Mouse (Mus musculus) kidney, adult 18-20 months (tissue): ENCODE results near the gene Mybl2.

Source experiments
- DNase-seq: peaks from one replicate; pipeline ENCODE4 v3.0.0; 2021

Mybl2 gene

GRCm38 (mm10) chr2:163120626-163121352 is 66.3 kb downstream of the Mybl2 start:
- no peak for DNase-seq

GRCm38 (mm10) chr2:163121353-163121660 is 66.8 kb downstream of the Mybl2 start:
- DNase-seq, result no peak

GRCm38 (mm10) chr2:163122319-163122718 is 67.8 kb downstream of the Mybl2 start:
- peak; percentile 56 for DNase-seq

GRCm38 (mm10) chr2:163123496-163123895 is 69.0 kb downstream of the Mybl2 start:
- no peak for DNase-seq

GRCm38 (mm10) chr2:163130837-163131236 is 76.3 kb downstream of the Mybl2 start:
- no peak for DNase-seq

- DNase-seq, result no peak
Measured at GRCm38 (mm10) chr2:163132314-163132713, 77.8 kb downstream of the Mybl2 start.
